Mouse (Mus musculus): ENCODE measurements around the gene Pgghg.
A peak's percentile ranks its signal among the peaks of the same experiment; 100 is the strongest.

Pgghg gene

GRCm38 (mm10) chr7:140941222-140942051, at the start of gene Pgghg:
Gene Pgghg (plus strand): TSS chr7:140941391.
- peak; percentile 49 to 59 for DNase-seq (ENCODE audit: low spot score in 2 of 2)

- DNase-seq (ENCODE audit: low spot score in 2 of 2): no peak
These were observed 47.2 kb upstream of the Pgghg start for GRCm38 (mm10) chr7:140894031-140894430.

GRCm38 (mm10) chr7:140894611-140895010, 46.6 kb upstream of the Pgghg start:
- DNase-seq (ENCODE audit: low spot score in 2 of 2): no peak

GRCm38 (mm10) chr7:140897863-140898262, 43.3 kb upstream of the Pgghg start:
- no peak for DNase-seq (ENCODE audit: low spot score in 2 of 2)

- DNase-seq (ENCODE audit: low spot score in 2 of 2): no peak
These were observed 42.1 kb upstream of the Pgghg start for GRCm38 (mm10) chr7:140899121-140899520.

GRCm38 (mm10) chr7:140900220-140900619, 41.0 kb upstream of the Pgghg start, which contains the start of gene Cox8b:
Gene Cox8b (minus strand): TSS chr7:140900446.
- no peak for DNase-seq (ENCODE audit: low spot score in 2 of 2)

GRCm38 (mm10) chr7:140902036-140902875, 38.9 kb upstream of the Pgghg start:
- DNase-seq (ENCODE audit: low spot score in 2 of 2): no peak

GRCm38 (mm10) chr7:140903212-140903611, 38.0 kb upstream of the Pgghg start:
- peak; percentile 76 to 80 for DNase-seq (ENCODE audit: low spot score in 2 of 2)

- no peak for DNase-seq (ENCODE audit: low spot score in 2 of 2)
These were observed 35.5 kb upstream of the Pgghg start for GRCm38 (mm10) chr7:140905642-140906081.

- DNase-seq (ENCODE audit: low spot score in 2 of 2): no peak
These were observed 34.1 kb upstream of the Pgghg start for GRCm38 (mm10) chr7:140907131-140907530.

GRCm38 (mm10) chr7:140907697-140908096, 33.5 kb upstream of the Pgghg start:
- no peak for DNase-seq (ENCODE audit: low spot score in 2 of 2)

- no peak for DNase-seq (ENCODE audit: low spot score in 2 of 2)
These were observed 33.0 kb upstream of the Pgghg start for GRCm38 (mm10) chr7:140908181-140908580.

- DNase-seq (ENCODE audit: low spot score in 2 of 2): peak; percentile 69 to 73
These were observed 32.5 kb upstream of the Pgghg start for GRCm38 (mm10) chr7:140908634-140909107.

- DNase-seq (ENCODE audit: low spot score in 2 of 2): peak; percentile 41 to 46
These were observed 28.9 kb upstream of the Pgghg start for GRCm38 (mm10) chr7:140912293-140912692.

GRCm38 (mm10) chr7:140912846-140913482, 28.2 kb upstream of the Pgghg start:
- DNase-seq (ENCODE audit: low spot score in 2 of 2): no peak

- no peak for DNase-seq (ENCODE audit: low spot score in 2 of 2)
These were observed 27.0 kb upstream of the Pgghg start for GRCm38 (mm10) chr7:140914031-140914690.

GRCm38 (mm10) chr7:140919911-140920310, 21.3 kb upstream of the Pgghg start:
- DNase-seq (ENCODE audit: low spot score in 2 of 2): no peak

GRCm38 (mm10) chr7:140920418-140921029, 20.7 kb upstream of the Pgghg start, which contains the start of gene Nlrp6:
Gene Nlrp6 (plus strand): TSS chr7:140920902.
- no peak for DNase-seq (ENCODE audit: low spot score in 2 of 2)

- DNase-seq (ENCODE audit: low spot score in 2 of 2): no peak
These were observed 19.8 kb upstream of the Pgghg start for GRCm38 (mm10) chr7:140921225-140921975.
